Mouse (Mus musculus): ENCODE measurements at regions not wholly inside any gene's neighbourhood (a gene's known extent, or its start where the extent isn't known, plus 50 kb on each side); places are given as distances from the start of the nearest gene placed in this dataset.

MicroRNAs in the stretch of these regions (microRNA counts, 519-probe panel; counts per million panel counts)
- microRNA mmu-miR-101a, result 2,361 counts per million, percentile 53 among the panel's probes with 10 or more counts

Small RNA genes lying in the stretch of these regions (microRNA-seq; reads per million reads assigned to microRNA genes)
- gene Mir101a, result 313 reads per million, percentile 67 among the genes with 10 or more reads in this experiment
